Mouse (Mus musculus): ENCODE measurements around the gene Vcp. TPM values are rescaled to one million over a fixed set of nuclear protein-coding genes. Genes with fewer than 3 reads are reported as not detected.
"Not testable (repeated sequence)": the region's sequence is repeated elsewhere in the genome, so short reads cannot be mapped to it uniquely, and the experiment has no call there.

Vcp gene
- total RNA-seq, 2 experiments from 2014 or later, result 244 to 266 TPM

- intact Hi-C loops (cut with DNase I), result no loop called here
- DNase-seq (ENCODE audit: low spot score), result no peak
These were observed 12.0 kb downstream of the Vcp start for GRCm38 (mm10) chr4:42988296-42988695.

- DNase-seq (ENCODE audit: low spot score); intact Hi-C loops (cut with DNase I): not testable (repeated sequence)
These were observed 19.8 kb downstream of the Vcp start for GRCm38 (mm10) chr4:42980467-42980866.

- intact Hi-C loops (cut with DNase I), result no loop called here
- no peak for DNase-seq (ENCODE audit: low spot score)
These were observed 22.2 kb downstream of the Vcp start for GRCm38 (mm10) chr4:42978062-42978461.

- DNase-seq (ENCODE audit: low spot score), result no peak
- intact Hi-C loops (cut with DNase I), result no loop called here
These were observed 26.4 kb downstream of the Vcp start for GRCm38 (mm10) chr4:42973868-42974267.

- intact Hi-C loops (cut with DNase I), result no loop called here
- DNase-seq (ENCODE audit: low spot score), result no peak
These were observed 27.4 kb downstream of the Vcp start for GRCm38 (mm10) chr4:42972952-42973351.

- no peak for DNase-seq (ENCODE audit: low spot score)
- intact Hi-C loops (cut with DNase I), result no loop called here
These were observed 31.0 kb downstream of the Vcp start, which contains the start of gene 1700022I11Rik for GRCm38 (mm10) chr4:42969304-42969703. Gene 1700022I11Rik, plus strand, starts transcription at chr4:42969604.

- DNase-seq (ENCODE audit: low spot score), result no peak
- intact Hi-C loops (cut with DNase I), result loop anchor here (1.0 kb wide), 1 partner anchor 88 kb away; no protein-coding TSS in a partner anchor
These were observed 35.1 kb downstream of the Vcp start for GRCm38 (mm10) chr4:42965039-42965719.

GRCm38 (mm10) chr4:42963480-42963879 is 36.8 kb downstream of the Vcp start:
- DNase-seq (ENCODE audit: low spot score), result no peak
- intact Hi-C loops (cut with DNase I), result no loop called here

GRCm38 (mm10) chr4:42961592-42961991 is 38.7 kb downstream of the Vcp start:
- intact Hi-C loops (cut with DNase I), result no loop called here
- DNase-seq (ENCODE audit: low spot score), result no peak

- DNase-seq (ENCODE audit: low spot score), result no peak
- intact Hi-C loops (cut with DNase I), result no loop called here
These were observed 40.9 kb downstream of the Vcp start for GRCm38 (mm10) chr4:42959382-42959781.

- DNase-seq (ENCODE audit: low spot score), result no peak
- intact Hi-C loops (cut with DNase I), result no loop called here
These were observed 41.4 kb downstream of the Vcp start for GRCm38 (mm10) chr4:42958942-42959341.

- intact Hi-C loops (cut with DNase I), result no loop called here
- DNase-seq (ENCODE audit: low spot score), result no peak
These were observed 42.3 kb downstream of the Vcp start for GRCm38 (mm10) chr4:42957979-42958378.

GRCm38 (mm10) chr4:42957306-42957705 is 43.0 kb downstream of the Vcp start:
- DNase-seq (ENCODE audit: low spot score), result no peak
- intact Hi-C loops (cut with DNase I), result no loop called here

GRCm38 (mm10) chr4:42956581-42956980 is 43.7 kb downstream of the Vcp start:
- no peak for DNase-seq (ENCODE audit: low spot score)
- intact Hi-C loops (cut with DNase I), result no loop called here

GRCm38 (mm10) chr4:42955200-42955599 is 45.1 kb downstream of the Vcp start:
- DNase-seq (ENCODE audit: low spot score), result no peak
- intact Hi-C loops (cut with DNase I), result no loop called here

- peak; percentile 35 for DNase-seq (ENCODE audit: low spot score)
- intact Hi-C loops (cut with DNase I), result no loop called here
These were observed 46.0 kb downstream of the Vcp start for GRCm38 (mm10) chr4:42954297-42954696.

GRCm38 (mm10) chr4:42953435-42954094 is 46.7 kb downstream of the Vcp start:
- peak; percentile 55 for DNase-seq (ENCODE audit: low spot score)
- intact Hi-C loops (cut with DNase I), result no loop called here

- no peak for DNase-seq (ENCODE audit: low spot score)
- intact Hi-C loops (cut with DNase I), result no loop called here
These were observed 47.7 kb downstream of the Vcp start for GRCm38 (mm10) chr4:42952563-42952962.

- no peak for DNase-seq (ENCODE audit: low spot score)
- intact Hi-C loops (cut with DNase I), result no loop called here
These were observed 48.8 kb downstream of the Vcp start for GRCm38 (mm10) chr4:42951206-42952195.

GRCm38 (mm10) chr4:42950065-42950558 is 50.2 kb downstream of the Vcp start:
- intact Hi-C loops (cut with DNase I), result no loop called here
- DNase-seq (ENCODE audit: low spot score), result peak; percentile 88
